Mouse (Mus musculus) testis, postnatal 10 days (tissue): ENCODE results near the gene Rbbp7.
A peak's percentile ranks its signal among the peaks of the same experiment; 100 is the strongest.

Experiments
- DNase-seq: peaks from one replicate; pipeline ENCODE4 v3.0.0; 2021; ENCODE audit warnings: low spot score

Gene Rbbp7

GRCm38 (mm10) chrX:162760115-162760942 lies at the start of gene Rbbp7:
Gene Rbbp7, plus strand, starts transcription at chrX:162760402.
- peak; percentile 94 for DNase-seq

GRCm38 (mm10) chrX:162717837-162718236 lies 42.4 kb upstream of the Rbbp7 start:
- peak; percentile 64 for DNase-seq

GRCm38 (mm10) chrX:162719615-162720014 lies 40.6 kb upstream of the Rbbp7 start:
- DNase-seq: peak; percentile 54

- DNase-seq: peak; percentile 55
Observed at GRCm38 (mm10) chrX:162727367-162727777, 32.8 kb upstream of the Rbbp7 start.

GRCm38 (mm10) chrX:162727795-162728194 lies 32.4 kb upstream of the Rbbp7 start:
- DNase-seq: no peak

GRCm38 (mm10) chrX:162728228-162728627 lies 32.0 kb upstream of the Rbbp7 start:
- DNase-seq: no peak

GRCm38 (mm10) chrX:162730031-162730430 lies 30.2 kb upstream of the Rbbp7 start:
- no peak for DNase-seq

GRCm38 (mm10) chrX:162734997-162735929 lies 24.9 kb upstream of the Rbbp7 start:
- DNase-seq: peak; percentile 75

- DNase-seq: peak; percentile 43
Observed at GRCm38 (mm10) chrX:162736140-162736659, 24.0 kb upstream of the Rbbp7 start.

GRCm38 (mm10) chrX:162748696-162749420 lies 11.3 kb upstream of the Rbbp7 start:
- no peak for DNase-seq

GRCm38 (mm10) chrX:162752418-162752817 lies 7.8 kb upstream of the Rbbp7 start:
- no peak for DNase-seq

- no peak for DNase-seq
Observed at GRCm38 (mm10) chrX:162754314-162754713, 5.9 kb upstream of the Rbbp7 start.

- DNase-seq: no peak
Observed at GRCm38 (mm10) chrX:162756058-162756457, 4.1 kb upstream of the Rbbp7 start.

GRCm38 (mm10) chrX:162759251-162760114 lies 719 bp upstream of the Rbbp7 start:
- peak; percentile 40 for DNase-seq

GRCm38 (mm10) chrX:162760958-162761515 lies 835 bp downstream of the Rbbp7 start:
- peak; percentile 59 for DNase-seq

GRCm38 (mm10) chrX:162761716-162762395 lies 1.7 kb downstream of the Rbbp7 start:
- no peak for DNase-seq

GRCm38 (mm10) chrX:162770726-162771125 lies 10.5 kb downstream of the Rbbp7 start:
- DNase-seq: no peak

GRCm38 (mm10) chrX:162788372-162788771 lies 28.2 kb downstream of the Rbbp7 start:
- DNase-seq: no peak

- peak; percentile 36 for DNase-seq
Observed at GRCm38 (mm10) chrX:162791392-162791791, 31.2 kb downstream of the Rbbp7 start.

GRCm38 (mm10) chrX:162800371-162800770 lies 40.2 kb downstream of the Rbbp7 start:
- DNase-seq: peak; percentile 62
